8 mouse cellular contexts compared by ENCODE assay signal in genomic region chr3:9067048-9067447, GRCm38 (mm10).
DNase-seq lines count a peak whose midpoint lies in the region; ATAC-seq lines count a peak whose summit lies in the region.

No protein-coding gene starts in this region.

- no peak overlapping the region for H3K4me3 ChIP-seq in midbrain, embryonic 14.5 days (replicated peaks; ENCODE audit: low read depth, low read length)

- H3K9me3 ChIP-seq in midbrain, embryonic 14.5 days (ENCODE audit: control insufficient read depth, low read length) = no peaks in the 10 kb centered on the region

- DNase-seq in ZHBTc4 (ENCODE audit: low read depth, low spot score) = peak; percentile 88
- DNase-seq in cerebellum, adult 9-10 months = peak; percentile 85
- peak; percentile 80 to 86 for DNase-seq in frontal cortex, postnatal 25 days (ENCODE audit: low spot score in 2 of 2)
- peak; percentile 57 for DNase-seq in induced T-regulatory cell, adult 2 months (ENCODE audit: low read depth)
- peak; percentile 77 to 87 for DNase-seq in left cerebral cortex, postnatal 10 days (ENCODE audit: extremely low spot score in 1 of 2, low spot score in 2 of 2)
- DNase-seq in midbrain, embryonic 14.5 days = peak; percentile 85
- DNase-seq in skeletal muscle tissue, adult 2 months (ENCODE audit: low read depth, low spot score) = peak; percentile 22
- peak; percentile 64 for DNase-seq in yolk sac, embryonic 10.5 days (ENCODE audit: low spot score)

- no peaks in the 10 kb centered on the region for H3K4me1 ChIP-seq in midbrain, embryonic 14.5 days (ENCODE audit: control insufficient read depth, insufficient read depth, low read length)

- H3K4me2 ChIP-seq in midbrain, embryonic 14.5 days (ENCODE audit: low read length) = no peak overlapping the region

- intact Hi-C loops in left cerebral cortex, postnatal 10 days (cut with DNase I) = loop anchor here (2.0 to 5.0 kb wide), 4 partner anchors 95 to 472 kb away; no protein-coding TSS in a partner anchor

- 2% methylated on average over 12 of the region's 12 CpGs for WGBS in midbrain, embryonic 14.5 days

- no peak overlapping the region for H3K27ac ChIP-seq in midbrain, embryonic 14.5 days (replicated peaks; ENCODE audit: low read depth, low read length)

- H3K9ac ChIP-seq in midbrain, embryonic 14.5 days (replicated peaks; ENCODE audit: low read length) = no peak overlapping the region

- no peaks in the 10 kb centered on the region for H3K36me3 ChIP-seq in midbrain, embryonic 14.5 days (ENCODE audit: control insufficient read depth, insufficient read depth, low read length)

- peak; percentile 27; the same call in 1 of the 2 replicates for ATAC-seq in midbrain, embryonic 14.5 days (ENCODE audit: low FRiP score, low TSS enrichment)

- H3K27me3 ChIP-seq in midbrain, embryonic 14.5 days (ENCODE audit: control insufficient read depth, insufficient read depth, low read length) = no peaks in the 10 kb centered on the region

Comparison
In these comparisons a context has a peak if more than half of its experiments do, and no peak if none do; other contexts are left out.
1. DNase-seq: peak in every context shown above with its lines; median percentile 88 in ZHBTc4; 85 in cerebellum, adult 9-10 months; 85 in midbrain, embryonic 14.5 days; 83 in frontal cortex, postnatal 25 days; 82 in left cerebral cortex, postnatal 10 days; 64 in yolk sac, embryonic 10.5 days; 57 in induced T-regulatory cell, adult 2 months; 22 in skeletal muscle tissue, adult 2 months.